Mouse (Mus musculus) olfactory bulb, adult 2 months (tissue): Measurements from ENCODE around the gene Lyl1.

Experiments used
- CTCF ChIP-seq: fragments of 200-500 bp; IDR thresholded peaks from 2 replicates; pipeline ENCODE4 v1.5.1; 2012; ENCODE audit warnings: low read depth, mild to moderate bottlenecking, low read length, moderate library complexity; ENCODE audit not compliant: insufficient read depth
- POLR2A ChIP-seq: fragments of 200-500 bp; IDR thresholded peaks from 2 replicates; pipeline ENCODE4 v1.6.1; 2012; ENCODE audit warnings: mild to moderate bottlenecking, low read depth, low read length, moderate library complexity; ENCODE audit not compliant: insufficient read depth

DNA sequence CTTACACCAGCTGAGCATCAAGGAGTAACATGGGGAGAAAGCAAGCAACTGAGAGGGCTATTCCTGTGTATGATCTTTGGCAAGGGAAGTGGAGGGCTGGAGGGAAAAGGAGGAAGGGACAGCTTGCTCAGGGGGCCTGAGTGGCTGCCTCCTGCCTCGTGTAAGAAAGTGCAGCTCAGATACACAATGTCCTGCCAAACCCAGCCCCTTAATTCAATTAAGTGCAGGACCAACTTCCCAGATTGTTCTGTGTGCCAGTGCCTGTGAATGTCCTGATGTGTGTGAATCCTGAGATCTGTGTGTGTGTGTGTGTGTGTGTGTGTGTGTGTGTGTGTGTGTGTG lies 38.1 kb downstream of the Lyl1 start:
- TF ChIP-seq CTCF = no peak
- TF ChIP-seq POLR2A = no peak
